Mouse (Mus musculus) stomach, embryonic 15.5 days (tissue): Measurements from ENCODE around the gene Kifc1. TPM values are rescaled to one million over a fixed set of nuclear protein-coding genes. Genes with fewer than 3 reads are reported as not detected.

Experiments
- ATAC-seq: fragments of 200-750 bp; cut with Nextera tagmentation; 2 replicates; pipeline ENCODE4 v1.8.0; 2017; ENCODE audit warnings: low read depth, moderate number of reproducible peaks, moderate TSS enrichment; ENCODE audit not compliant: insufficient read depth, low FRiP score
- H3K27ac ChIP-seq: fragments of 300-500 bp; sonication (generic); 2 replicates; pipeline ENCODE4 v1.5.1; 2015; ENCODE audit warnings: mild to moderate bottlenecking, inconsistent platforms
- H3K27me3 ChIP-seq: fragments of 300-500 bp; sonication (generic); replicated peaks from 2 replicates; pipeline ENCODE4 v1.6.1; 2015; ENCODE audit warnings: inconsistent platforms
- H3K36me3 ChIP-seq: fragments of 300-500 bp; sonication (generic); 2 replicates; pipeline ENCODE4 v1.6.1; 2015; ENCODE audit warnings: inconsistent platforms
- H3K4me1 ChIP-seq: fragments of 300-500 bp; sonication (generic); 2 replicates; pipeline ENCODE4 v1.6.1; 2015; ENCODE audit warnings: inconsistent platforms
- H3K4me2 ChIP-seq: fragments of 300-500 bp; sonication (generic); 2 replicates; pipeline ENCODE4 v1.6.1; 2015; ENCODE audit warnings: mild to moderate bottlenecking, inconsistent platforms
- H3K4me3 ChIP-seq: fragments of 300-500 bp; sonication (generic); replicated peaks from 2 replicates; pipeline ENCODE4 v1.5.1; 2015; ENCODE audit warnings: inconsistent platforms
- H3K9ac ChIP-seq: fragments of 300-500 bp; sonication (generic); 2 replicates; pipeline ENCODE4 v1.6.1; 2015; ENCODE audit warnings: inconsistent platforms
- H3K9me3 ChIP-seq: fragments of 300-500 bp; sonication (generic); 2 replicates; pipeline ENCODE4 v1.6.1; 2016; ENCODE audit warnings: inconsistent platforms
- WGBS: fragments of 180-500 bp; shearing (Covaris S2); methylation state at CpG from one replicate; pipeline ENCODE4 v1.1.7; 2015; 5-methylcytosine and 5-hydroxymethylcytosine counted together
- polyA plus RNA-seq: library from polyadenylated mRNA; unstranded; fragments of >200 nt; fragmentation: Nextera tagmentation; extraction: Ambion mirVana; gene quantifications from 2 replicates; pipeline ENCODE4 v1.2.1, GENCODE M21; 2015

Gene Kifc1
- polyA plus RNA-seq: 7.7 and 7.9 TPM in 2 replicates

DNA sequence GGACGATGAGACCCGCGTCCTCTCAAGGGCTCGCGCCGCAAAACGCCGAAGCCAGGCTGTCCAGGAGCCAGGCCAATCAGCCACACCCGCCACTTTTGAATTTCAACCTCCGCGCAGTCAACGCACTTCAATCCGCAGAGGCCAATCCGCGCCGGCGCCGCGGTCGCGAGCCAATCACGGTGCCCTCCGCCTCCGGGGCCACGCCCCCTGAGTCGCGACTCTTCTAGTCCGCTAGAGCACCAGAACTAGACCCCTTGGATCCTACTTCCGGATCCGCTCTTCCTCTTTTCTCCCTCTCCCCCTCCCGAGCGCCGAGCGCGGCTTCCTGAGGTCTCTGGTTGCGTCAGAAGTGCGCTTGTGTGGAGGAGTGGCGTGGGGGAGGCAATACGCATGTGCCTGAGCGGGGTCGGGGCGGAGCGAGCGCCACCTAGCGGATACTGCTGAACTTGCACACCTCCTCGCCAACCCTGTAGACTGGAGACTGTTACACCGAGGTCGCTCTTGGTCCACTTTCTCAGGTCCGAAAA, at the start of gene Kifc1:
Kifc1 (minus strand) TSS at position 129 of the 527 bp plus-strand sequence.
- Histone ChIP-seq H3K27ac (peak within 1 kb of the TSS; percentile 28; the same call in 1 of the 2 replicates), H3K36me3 (peaks cover 6% of the 10 kb centered on the region; the same call in 1 of the 2 replicates)

DNA sequence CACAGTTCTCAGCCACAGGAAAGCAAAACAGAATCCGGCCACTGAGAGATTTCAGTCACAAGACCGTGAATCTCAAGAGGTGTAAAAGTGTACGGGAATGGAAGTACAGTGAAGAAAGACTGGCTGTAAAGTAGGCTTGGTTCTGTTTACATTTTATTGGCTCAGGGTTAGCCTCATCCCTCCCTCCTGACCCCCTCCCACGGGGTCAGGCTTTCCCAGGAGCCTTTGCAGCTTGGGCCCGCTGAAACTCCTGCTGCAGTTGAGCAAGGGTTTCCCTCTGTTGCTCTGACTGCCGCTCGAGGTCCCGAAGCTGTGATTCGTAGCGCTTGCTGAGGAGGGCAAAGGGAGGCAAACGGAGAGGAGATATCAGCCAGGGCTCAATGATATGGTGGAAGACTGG, 48.3 kb upstream of the Kifc1 start:
- WGBS: 75% methylated on average over 11 of the region's 11 CpGs
- Histone ChIP-seq H3K9ac (no peak overlapping the region), H3K27ac (no peak overlapping the region), H3K9me3 (no peaks in the 10 kb centered on the region), H3K27me3 (no peaks in the 10 kb centered on the region), H3K4me3 (peak overlapping the region; percentile 89; the same call in 1 of the 2 replicates), H3K36me3 (peaks cover 23% of the 10 kb centered on the region), H3K4me1 (peaks cover 24% of the 10 kb centered on the region), H3K4me2 (peak overlapping the region; percentile 94)
- ATAC-seq: no peak

More for the DNA sequence above, at the start of gene Kifc1:
- H3K4me1 ChIP-seq: peaks cover 8% of the 10 kb centered on the region; the same call in 1 of the 2 replicates
- peak within 1 kb of the TSS; percentile 67 for H3K4me3 ChIP-seq
- peak; percentile 99 for ATAC-seq
- H3K9ac ChIP-seq: peak within 1 kb of the TSS; percentile 54
- H3K27me3 ChIP-seq: no peaks in the 10 kb centered on the region
- under 1% methylated on average over 49 of the region's 49 CpGs for WGBS
- no peaks in the 10 kb centered on the region for H3K9me3 ChIP-seq
- peak within 1 kb of the TSS; percentile 62 for H3K4me2 ChIP-seq

DNA sequence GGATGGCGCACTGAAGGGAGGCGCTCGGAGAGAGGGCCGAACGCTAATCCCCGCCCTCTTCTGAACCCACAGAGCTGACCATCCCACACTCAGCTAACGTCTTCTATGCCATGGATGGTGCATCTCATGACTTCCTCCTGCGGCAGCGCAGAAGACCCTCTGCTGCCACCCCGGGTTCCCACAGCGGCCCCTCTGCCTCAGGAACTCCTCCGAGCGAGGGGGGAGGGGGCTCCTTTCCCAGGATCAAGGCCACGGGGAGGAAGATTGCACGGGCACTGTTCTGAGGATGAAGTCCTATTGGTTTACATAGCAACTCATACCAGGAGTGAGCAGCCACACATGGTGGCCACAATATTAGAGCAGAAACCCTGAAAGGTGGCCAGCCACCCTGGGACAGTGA, 46.5 kb upstream of the Kifc1 start:
- Histone ChIP-seq H3K4me1 (peaks cover 23% of the 10 kb centered on the region), H3K4me2 (no peak overlapping the region), H3K9me3 (no peaks in the 10 kb centered on the region), H3K9ac (no peak overlapping the region), H3K4me3 (no peak overlapping the region), H3K36me3 (peaks cover 20% of the 10 kb centered on the region), H3K27ac (no peak overlapping the region), H3K27me3 (no peaks in the 10 kb centered on the region)
- no peak for ATAC-seq
- 79% methylated on average over 15 of the region's 15 CpGs for WGBS

DNA sequence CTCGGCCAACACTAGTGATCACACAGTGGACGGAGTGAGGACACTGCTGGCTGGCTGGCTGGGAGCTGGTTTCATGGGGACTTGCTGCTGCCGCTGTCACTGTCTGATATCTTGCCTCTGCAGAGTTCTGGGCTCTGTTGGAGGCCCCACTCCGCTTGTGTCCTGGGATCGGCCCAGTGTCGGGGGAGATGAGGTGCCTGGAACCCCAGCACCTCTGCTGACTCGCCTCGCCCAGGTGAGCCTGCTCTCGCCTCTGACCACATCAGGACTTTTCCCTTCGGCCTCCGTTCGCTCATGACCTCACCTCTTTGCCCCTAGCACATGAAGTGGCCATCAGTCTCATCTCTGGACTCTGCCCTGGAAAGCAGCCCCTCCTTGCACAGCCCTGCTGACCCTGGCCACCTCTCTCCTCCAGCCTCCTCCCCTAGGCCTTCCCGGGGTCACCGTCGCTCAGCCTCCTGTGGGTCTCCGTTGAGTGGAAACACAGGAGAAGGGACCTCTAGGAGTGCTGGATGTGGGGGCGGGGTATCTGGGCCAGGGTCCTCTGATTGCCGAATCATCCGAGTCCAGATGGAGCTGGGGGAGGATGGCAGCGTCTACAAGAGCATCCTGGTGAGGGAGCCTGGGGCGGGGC, 45.1 kb upstream of the Kifc1 start:
- ATAC-seq: no peak
- no peak overlapping the region for H3K27ac ChIP-seq
- H3K4me2 ChIP-seq: no peak overlapping the region
- WGBS: 80% methylated on average over 21 of the region's 21 CpGs
- H3K4me1 ChIP-seq: peaks cover 20% of the 10 kb centered on the region
- H3K9me3 ChIP-seq: no peaks in the 10 kb centered on the region
- no peaks in the 10 kb centered on the region for H3K27me3 ChIP-seq
- no peak overlapping the region for H3K9ac ChIP-seq
- H3K4me3 ChIP-seq: no peak overlapping the region
- peaks cover 20% of the 10 kb centered on the region for H3K36me3 ChIP-seq

DNA sequence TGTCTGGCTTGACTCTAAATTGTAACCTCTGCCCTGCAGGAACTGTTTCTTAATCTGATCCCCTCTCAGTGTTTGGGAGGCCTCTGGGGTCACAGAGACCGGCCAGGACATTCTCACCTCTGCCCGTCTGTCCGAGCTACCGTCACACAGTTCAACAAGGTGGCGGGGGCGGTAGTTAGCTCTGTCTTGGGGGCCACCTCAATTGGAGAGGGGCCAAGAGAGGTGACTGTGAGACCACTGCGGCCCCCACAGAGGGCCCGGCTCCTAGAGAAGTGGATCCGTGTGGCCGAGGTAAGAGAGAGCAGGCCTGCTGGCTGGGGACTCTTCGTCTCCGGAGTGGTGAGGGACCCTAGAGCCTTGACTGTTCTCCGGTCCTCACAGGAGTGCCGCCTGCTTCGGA, 42.5 kb upstream of the Kifc1 start:
- Histone ChIP-seq H3K9me3 (no peaks in the 10 kb centered on the region), H3K27ac (no peak overlapping the region), H3K4me2 (no peak overlapping the region), H3K4me1 (peaks cover 17% of the 10 kb centered on the region), H3K4me3 (no peak overlapping the region), H3K9ac (no peak overlapping the region), H3K27me3 (no peaks in the 10 kb centered on the region), H3K36me3 (peaks cover 15% of the 10 kb centered on the region)
- WGBS: 91% methylated on average over 15 of the region's 15 CpGs
- no peak for ATAC-seq

DNA sequence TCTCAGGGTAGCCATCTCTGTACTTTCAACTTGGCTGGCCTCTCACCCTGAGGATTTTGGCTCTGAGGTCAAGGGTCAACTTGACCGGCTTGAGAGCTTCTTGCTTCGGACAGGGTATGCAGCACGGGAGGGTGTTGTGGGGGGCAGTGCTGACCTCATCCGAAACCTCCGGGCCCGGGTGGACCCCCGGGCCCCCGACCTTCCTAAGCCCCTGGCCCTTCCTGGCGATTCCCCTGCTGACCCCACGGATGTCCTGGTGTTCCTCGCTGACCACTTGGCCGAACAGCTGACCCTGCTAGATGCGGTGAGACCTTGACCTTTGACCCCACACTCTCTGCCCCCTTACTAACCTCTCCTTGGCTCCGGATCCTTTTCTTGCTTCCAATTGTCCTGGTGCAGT, 42.0 kb upstream of the Kifc1 start:
- no peaks in the 10 kb centered on the region for H3K27me3 ChIP-seq
- no peak overlapping the region for H3K4me3 ChIP-seq
- no peak for ATAC-seq
- no peak overlapping the region for H3K9ac ChIP-seq
- no peak overlapping the region for H3K4me2 ChIP-seq
- peaks cover 17% of the 10 kb centered on the region for H3K4me1 ChIP-seq
- 91% methylated on average over 14 of the region's 14 CpGs for WGBS
- H3K36me3 ChIP-seq: peaks cover 13% of the 10 kb centered on the region
- no peak overlapping the region for H3K27ac ChIP-seq
- H3K9me3 ChIP-seq: no peaks in the 10 kb centered on the region

DNA sequence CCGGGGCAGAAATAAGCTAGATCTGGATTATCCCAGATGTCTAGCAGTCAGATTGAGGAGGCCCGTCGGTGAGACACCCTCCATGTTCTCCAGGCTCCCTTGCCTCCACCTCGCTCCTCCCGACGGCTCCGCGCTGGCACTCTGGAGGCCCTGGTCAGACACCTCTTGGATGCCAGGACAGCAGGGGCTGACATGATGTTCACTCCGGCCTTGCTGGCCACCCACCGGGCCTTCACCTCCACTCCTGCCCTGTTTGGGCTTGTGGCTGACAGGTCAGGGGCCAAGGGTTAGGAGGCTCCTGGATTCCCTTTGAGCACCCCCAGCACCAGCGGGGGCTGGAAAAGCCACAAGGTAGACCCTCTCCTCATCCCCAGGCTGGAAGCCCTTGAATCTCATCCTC, 41.5 kb upstream of the Kifc1 start:
- Histone ChIP-seq H3K4me3 (no peak overlapping the region), H3K9me3 (no peaks in the 10 kb centered on the region), H3K27me3 (no peaks in the 10 kb centered on the region), H3K27ac (no peak overlapping the region), H3K4me2 (no peak overlapping the region), H3K36me3 (peaks cover 8% of the 10 kb centered on the region; the same call in 1 of the 2 replicates), H3K9ac (no peak overlapping the region), H3K4me1 (peaks cover 17% of the 10 kb centered on the region)
- ATAC-seq: no peak
- WGBS: 94% methylated on average over 11 of the region's 11 CpGs

DNA sequence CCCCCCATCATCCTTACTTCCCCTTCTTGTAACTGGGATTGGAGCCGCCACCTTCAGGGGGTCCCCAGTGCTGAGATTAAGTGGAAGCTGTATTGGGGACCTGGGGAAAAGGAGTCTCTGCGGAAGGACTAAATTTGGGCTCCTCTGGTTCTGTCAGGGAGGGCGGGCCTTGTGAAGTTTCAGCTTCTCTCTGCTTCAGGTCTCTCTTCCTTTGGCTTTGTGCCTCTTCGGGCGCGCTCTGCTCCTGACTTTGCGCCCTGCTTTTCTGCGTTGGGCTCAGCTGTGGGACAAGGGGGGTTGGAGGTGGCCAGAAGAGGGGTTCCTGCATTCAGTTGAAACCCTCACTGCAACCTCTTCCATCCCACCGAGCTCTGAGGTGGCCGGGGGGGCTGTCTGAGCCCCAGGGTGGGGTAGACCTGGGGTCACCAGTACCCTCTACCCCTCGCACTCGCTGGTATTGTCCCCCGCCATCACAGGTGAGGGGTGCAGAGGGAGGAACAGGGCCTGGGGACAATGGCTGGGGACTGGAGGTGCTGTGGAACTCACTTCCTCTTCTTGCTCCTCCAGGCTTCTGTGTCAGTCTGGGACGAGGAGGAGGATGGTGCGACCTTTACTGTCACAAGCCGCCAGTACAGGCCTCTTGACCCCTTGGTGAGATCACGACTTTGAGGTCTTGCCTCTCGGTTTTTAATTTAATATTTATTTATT, 40.9 kb upstream of the Kifc1 start:
- Histone ChIP-seq H3K27me3 (no peaks in the 10 kb centered on the region), H3K9me3 (no peaks in the 10 kb centered on the region), H3K27ac (peak overlapping the region; percentile 98), H3K36me3 (0 out of 2 replicates have a peak, but pooled peaks cover 7% of the 10 kb centered on the region), H3K4me3 (peak overlapping the region; percentile 81), H3K4me2 (peak overlapping the region; percentile 95), H3K9ac (0 out of 2 replicates have a peak overlapping the region, but pooled peaks have one; percentile 10), H3K4me1 (peaks cover 17% of the 10 kb centered on the region)
- no peak for ATAC-seq
- 41% methylated on average over 18 of the region's 18 CpGs for WGBS

DNA sequence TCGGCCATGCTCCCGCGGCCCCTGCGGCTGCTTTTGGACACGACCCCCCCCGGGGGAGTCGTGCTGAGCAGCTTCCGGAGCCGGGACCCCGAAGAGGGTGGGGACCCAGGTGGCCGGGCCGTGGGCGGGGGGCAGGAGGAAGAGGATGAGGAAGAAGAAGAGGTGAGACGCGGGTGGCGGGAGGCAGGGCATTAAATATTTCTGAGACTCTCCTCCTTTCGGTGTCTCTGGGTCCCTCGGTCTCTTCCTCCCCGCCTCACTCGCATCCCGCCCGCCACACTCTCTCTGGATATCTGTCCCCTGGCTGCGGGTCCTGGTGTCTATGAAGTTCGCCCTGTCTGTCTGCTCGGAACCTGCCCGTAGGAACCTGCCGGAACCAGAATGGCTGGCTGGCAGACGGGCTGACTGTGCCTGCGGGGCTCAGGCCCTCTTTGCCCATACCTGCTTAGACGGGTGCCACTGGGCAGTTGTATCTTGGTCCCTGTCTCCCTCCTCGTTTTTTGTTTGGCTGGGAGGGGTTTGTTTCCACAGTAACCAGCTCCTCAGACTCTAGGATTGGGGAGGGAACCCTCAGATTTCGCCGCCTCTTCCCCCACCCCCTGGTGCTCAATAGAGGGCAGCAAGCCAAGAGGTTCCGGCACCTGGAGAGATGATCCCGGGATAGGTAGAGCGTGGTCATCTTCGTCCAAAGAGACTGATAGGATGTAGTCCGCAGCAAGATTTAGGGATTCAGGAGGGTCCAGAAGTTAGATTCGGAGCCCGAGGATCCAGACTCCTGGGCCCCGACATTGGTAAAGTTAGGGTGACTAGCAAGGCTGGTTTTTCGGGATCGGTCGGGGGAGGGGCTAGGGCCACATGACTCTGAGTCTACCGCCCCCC, 40.1 kb upstream of the Kifc1 start:
- Histone ChIP-seq H3K36me3 (peaks cover 4% of the 10 kb centered on the region; the same call in 1 of the 2 replicates), H3K9me3 (no peaks in the 10 kb centered on the region), H3K27ac (peak overlapping the region; percentile 98), H3K27me3 (no peaks in the 10 kb centered on the region), H3K4me1 (peaks cover 17% of the 10 kb centered on the region), H3K4me2 (peak overlapping the region; percentile 95), H3K9ac (peak overlapping the region; percentile 68), H3K4me3 (peak overlapping the region; percentile 81)
- ATAC-seq: peak; percentile 28; the same call in 1 of the 2 replicates
- under 1% methylated on average over 40 of the region's 45 CpGs for WGBS

DNA sequence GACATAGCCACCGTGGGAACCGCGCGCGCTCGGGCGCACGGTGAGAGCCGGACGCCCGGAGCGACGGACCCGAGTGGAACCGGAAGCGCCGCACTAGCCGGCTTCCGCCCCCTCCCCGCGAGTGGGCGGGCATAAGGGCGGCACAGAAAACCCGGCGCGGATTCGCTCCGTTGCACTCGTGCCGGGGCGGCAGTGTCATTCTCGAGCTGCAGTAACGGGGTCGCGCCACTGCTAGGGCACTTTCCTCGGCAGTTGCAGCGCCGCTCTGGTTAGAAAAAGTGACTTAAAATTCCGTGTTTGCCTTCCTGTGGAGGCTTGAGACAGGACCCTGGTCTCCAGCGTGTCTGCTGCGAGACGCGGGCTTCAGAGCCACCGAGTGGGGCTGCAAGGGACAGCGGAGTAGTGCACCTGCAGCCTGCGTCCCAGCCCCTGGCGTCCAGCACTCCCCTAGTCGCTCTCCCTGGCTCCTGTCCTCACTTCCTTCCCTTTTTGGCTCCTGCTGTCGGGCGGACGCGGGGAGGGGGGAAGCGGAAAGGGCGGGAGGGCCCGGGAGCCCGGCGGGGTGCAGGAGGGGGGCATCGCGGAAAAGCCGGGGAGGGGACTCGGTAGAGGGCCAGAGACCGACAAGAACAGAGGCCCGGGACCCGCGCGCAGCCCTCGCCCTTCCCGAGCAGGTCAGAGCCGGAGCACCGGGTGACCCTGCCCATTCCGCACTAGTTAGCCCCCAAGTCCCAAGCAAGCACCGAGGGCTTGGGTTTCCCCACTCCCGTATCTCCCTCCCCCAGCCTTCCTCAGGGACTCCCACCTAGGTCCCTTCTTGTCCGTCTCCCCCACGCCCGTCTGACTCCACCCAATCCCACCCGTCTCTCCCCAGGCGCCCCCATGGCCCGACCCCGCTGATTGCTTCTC, 39.2 kb upstream of the Kifc1 start, which contains the start of gene Rgl2:
Rgl2 (plus strand) TSS at position 173 of the 909 bp plus-strand sequence.
- WGBS: under 1% methylated on average over 75 of the region's 80 CpGs
- no peaks in the 10 kb centered on the region for H3K9me3 ChIP-seq
- peak within 1 kb of the TSS; percentile 81 for H3K4me3 ChIP-seq
- no peaks in the 10 kb centered on the region; the same call in 1 of the 2 replicates for H3K36me3 ChIP-seq
- H3K27ac ChIP-seq: peak within 1 kb of the TSS; percentile 98
- peaks cover 17% of the 10 kb centered on the region for H3K4me1 ChIP-seq
- H3K9ac ChIP-seq: peak within 1 kb of the TSS; percentile 68
- peak within 1 kb of the TSS; percentile 95 for H3K4me2 ChIP-seq
- peak; percentile 83 for ATAC-seq
- H3K27me3 ChIP-seq: no peaks in the 10 kb centered on the region
